Mouse (Mus musculus) cerebellum, adult 9-11 months (tissue): ENCODE measurements around the gene Grip2.

Experiments used
- DNase-seq: peaks from one replicate; pipeline ENCODE4 v3.0.0; 2022

Gene Grip2

GRCm38 (mm10) chr6:91795640-91796039, 31.4 kb downstream of the Grip2 start:
- DNase-seq: no peak

- no peak for DNase-seq
Observed at GRCm38 (mm10) chr6:91788311-91788798, 38.7 kb downstream of the Grip2 start.

- no peak for DNase-seq
Observed at GRCm38 (mm10) chr6:91785018-91785417, 42.0 kb downstream of the Grip2 start.

GRCm38 (mm10) chr6:91779206-91779605, 47.8 kb downstream of the Grip2 start:
- no peak for DNase-seq

- DNase-seq: peak; percentile 21
Observed at GRCm38 (mm10) chr6:91776543-91776942, 50.5 kb downstream of the Grip2 start.

- no peak for DNase-seq
Observed at GRCm38 (mm10) chr6:91773951-91774350, 53.1 kb downstream of the Grip2 start.

GRCm38 (mm10) chr6:91767550-91767949, 59.5 kb downstream of the Grip2 start:
- no peak for DNase-seq

- no peak for DNase-seq
Observed at GRCm38 (mm10) chr6:91762051-91762742, 64.9 kb downstream of the Grip2 start.

- DNase-seq: no peak
Observed at GRCm38 (mm10) chr6:91754845-91755244, 72.2 kb downstream of the Grip2 start.

GRCm38 (mm10) chr6:91754098-91754497, 73.0 kb downstream of the Grip2 start:
- DNase-seq: no peak

GRCm38 (mm10) chr6:91752884-91753283, 74.2 kb downstream of the Grip2 start:
- no peak for DNase-seq

GRCm38 (mm10) chr6:91750976-91751375, 76.1 kb downstream of the Grip2 start:
- DNase-seq: no peak

GRCm38 (mm10) chr6:91746776-91747175, 80.3 kb downstream of the Grip2 start:
- no peak for DNase-seq

GRCm38 (mm10) chr6:91745947-91746582, 81.0 kb downstream of the Grip2 start:
- DNase-seq: no peak

- no peak for DNase-seq
Observed at GRCm38 (mm10) chr6:91745246-91745645, 81.8 kb downstream of the Grip2 start.

- DNase-seq: no peak
Observed at GRCm38 (mm10) chr6:91743886-91744285, 83.2 kb downstream of the Grip2 start.

- DNase-seq: no peak
Observed at GRCm38 (mm10) chr6:91742995-91743394, 84.1 kb downstream of the Grip2 start.

GRCm38 (mm10) chr6:91742466-91742865, 84.6 kb downstream of the Grip2 start:
- no peak for DNase-seq

GRCm38 (mm10) chr6:91741046-91741445, 86.0 kb downstream of the Grip2 start:
- peak; percentile 39 for DNase-seq

- no peak for DNase-seq
Observed at GRCm38 (mm10) chr6:91738058-91738457, 89.0 kb downstream of the Grip2 start.

GRCm38 (mm10) chr6:91737451-91737850, 89.6 kb downstream of the Grip2 start:
- no peak for DNase-seq

- DNase-seq: no peak
Observed at GRCm38 (mm10) chr6:91736471-91736870, 90.6 kb downstream of the Grip2 start.

GRCm38 (mm10) chr6:91732138-91732537, 94.9 kb downstream of the Grip2 start:
- no peak for DNase-seq

- no peak for DNase-seq
Observed at GRCm38 (mm10) chr6:91729677-91730127, 97.3 kb downstream of the Grip2 start.
